Mouse (Mus musculus) embryonic facial prominence, embryonic 12.5 days (tissue): ENCODE data around the gene Atp23. TPM values are rescaled to one million over a fixed set of nuclear protein-coding genes. Genes with fewer than 3 reads are reported as not detected.
"Not testable (repeated sequence)": the region's sequence is repeated elsewhere in the genome, so short reads cannot be mapped to it uniquely, and the experiment has no call there.

Source experiments
- ATAC-seq: fragments of 200-750 bp; cut with Nextera tagmentation; 2 replicates; pipeline ENCODE4 v1.8.0; 2017; ENCODE audit not compliant: insufficient number of reproducible peaks, insufficient read depth, low FRiP score, low TSS enrichment
- H3K27ac ChIP-seq: fragments of 300-500 bp; sonication (generic); 2 replicates; pipeline ENCODE4 v1.5.1; 2016; ENCODE audit warnings: mild to moderate bottlenecking
- H3K27me3 ChIP-seq: fragments of 300-500 bp; sonication (generic); 2 replicates; pipeline ENCODE4 v1.6.1; 2016; ENCODE audit warnings: mild to moderate bottlenecking, moderate library complexity
- H3K36me3 ChIP-seq: fragments of 300-500 bp; sonication (generic); 2 replicates; pipeline ENCODE4 v1.6.1; 2016; ENCODE audit warnings: mild to moderate bottlenecking
- H3K4me1 ChIP-seq: fragments of 300-500 bp; sonication (generic); 2 replicates; pipeline ENCODE4 v1.6.1; 2016
- H3K4me2 ChIP-seq: fragments of 300-500 bp; sonication (generic); replicated peaks from 2 replicates; pipeline ENCODE4 v1.6.1; 2016; ENCODE audit warnings: mild to moderate bottlenecking, moderate library complexity
- H3K4me3 ChIP-seq: fragments of 300-500 bp; sonication (generic); 2 replicates; pipeline ENCODE4 v1.5.1; 2016; ENCODE audit warnings: mild to moderate bottlenecking
- H3K9ac ChIP-seq: fragments of 300-500 bp; sonication (generic); 2 replicates; pipeline ENCODE4 v1.6.1; 2016; ENCODE audit warnings: mild to moderate bottlenecking, moderate library complexity
- H3K9me3 ChIP-seq: fragments of 300-500 bp; sonication (generic); 2 replicates; pipeline ENCODE4 v1.6.1; 2016; ENCODE audit warnings: mild to moderate bottlenecking, moderate library complexity
- WGBS: fragments of 180-500 bp; shearing (Covaris S2); methylation state at CpG from one replicate; pipeline ENCODE4 v1.1.7; 2016; 5-methylcytosine and 5-hydroxymethylcytosine counted together
- polyA plus RNA-seq: library from polyadenylated mRNA; unstranded; fragments of >200 nt; fragmentation: Nextera tagmentation; extraction: Ambion mirVana; gene quantifications from 2 replicates; pipeline ENCODE4 v1.2.1, GENCODE M21; 2016

The Atp23 gene
- polyA plus RNA-seq, 1 experiment from 2014 or later, result 23.9 TPM

GRCm38 (mm10) chr10:126862193-126862592 is 39.0 kb downstream of the Atp23 start:
- Histone ChIP-seq H3K4me2 (no peak overlapping the region; the same call in 1 of the 2 replicates), H3K36me3 (no peaks in the 10 kb centered on the region), H3K4me3 (no peak overlapping the region), H3K27me3 (no peaks in the 10 kb centered on the region), H3K27ac (no peak overlapping the region), H3K9ac (no peak overlapping the region), H3K9me3 (no peaks in the 10 kb centered on the region), H3K4me1 (no peaks in the 10 kb centered on the region)
- no peak for ATAC-seq
- 63% methylated on average over 12 of the region's 12 CpGs for WGBS

DNA sequence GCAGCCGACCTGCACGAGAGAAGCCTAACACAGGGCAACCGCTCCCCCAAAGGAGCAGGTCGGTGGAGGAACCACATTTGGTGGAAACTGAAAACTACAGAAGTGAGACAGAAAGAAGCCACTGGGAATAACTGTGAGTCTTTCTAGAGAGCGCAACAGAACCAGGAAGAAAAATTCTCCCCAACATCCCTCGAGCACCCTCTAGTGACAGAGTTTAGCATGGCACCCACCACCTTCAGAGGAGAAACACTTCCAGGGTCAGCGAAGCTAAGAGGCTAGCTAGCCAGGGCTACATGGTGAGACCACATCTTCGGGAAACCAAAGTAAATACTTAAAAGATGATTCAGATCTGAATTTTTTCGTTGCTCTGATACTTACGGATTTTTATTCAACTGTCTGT is 47.9 kb downstream of the Atp23 start:
- Histone ChIP-seq H3K4me2 (no peak overlapping the region), H3K27ac (no peak overlapping the region), H3K36me3 (no peaks in the 10 kb centered on the region), H3K9me3 (no peaks in the 10 kb centered on the region), H3K4me1 (no peaks in the 10 kb centered on the region), H3K4me3 (no peak overlapping the region), H3K9ac (no peak overlapping the region), H3K27me3 (no peaks in the 10 kb centered on the region)
- WGBS, result 84% methylated on average over 10 of the region's 10 CpGs
- ATAC-seq, result no peak

DNA sequence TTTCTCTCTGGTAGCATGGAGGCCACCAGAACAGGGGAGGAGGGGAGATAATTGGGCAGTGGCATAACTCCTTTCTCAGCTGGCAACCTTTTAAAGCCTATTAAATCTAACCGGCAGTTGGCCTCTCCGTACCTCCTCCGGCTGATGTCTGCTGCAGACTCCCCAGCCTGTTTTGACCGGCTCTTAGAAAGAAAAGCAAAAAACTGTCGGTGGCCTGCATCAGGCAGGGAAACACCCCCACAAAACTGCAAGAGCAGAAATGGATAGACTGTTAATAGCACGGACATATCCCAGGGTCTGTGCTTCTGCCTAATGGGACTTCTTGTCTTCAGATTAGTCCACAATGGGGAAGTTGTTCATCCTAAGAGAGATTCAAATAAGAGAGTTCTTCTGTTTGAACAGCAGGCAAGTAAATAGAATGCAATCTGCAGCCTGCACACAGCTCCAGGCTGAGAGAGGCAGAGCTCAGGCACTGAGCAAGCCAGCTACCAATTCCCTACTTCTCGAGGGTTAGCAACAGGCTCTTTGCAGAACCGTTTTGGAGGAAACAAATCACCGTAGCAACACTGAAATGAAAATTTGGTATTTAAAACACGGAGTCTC is 55.7 kb downstream of the Atp23 start:
- H3K27me3 ChIP-seq, result no peaks in the 10 kb centered on the region
- peak overlapping the region; percentile 32; the same call in 1 of the 2 replicates for H3K27ac ChIP-seq
- ATAC-seq, result 0 out of 2 replicates have a peak, but pooled peaks have one; percentile 41
- H3K9me3 ChIP-seq, result no peaks in the 10 kb centered on the region
- H3K4me2 ChIP-seq, result 0 out of 2 replicates have a peak overlapping the region, but pooled peaks have one; percentile 9
- H3K4me1 ChIP-seq, result peaks cover 10% of the 10 kb centered on the region; the same call in 1 of the 2 replicates
- no peaks in the 10 kb centered on the region for H3K36me3 ChIP-seq
- 24% methylated on average over 10 of the region's 10 CpGs for WGBS
- no peak overlapping the region for H3K4me3 ChIP-seq
- H3K9ac ChIP-seq, result no peak overlapping the region

DNA sequence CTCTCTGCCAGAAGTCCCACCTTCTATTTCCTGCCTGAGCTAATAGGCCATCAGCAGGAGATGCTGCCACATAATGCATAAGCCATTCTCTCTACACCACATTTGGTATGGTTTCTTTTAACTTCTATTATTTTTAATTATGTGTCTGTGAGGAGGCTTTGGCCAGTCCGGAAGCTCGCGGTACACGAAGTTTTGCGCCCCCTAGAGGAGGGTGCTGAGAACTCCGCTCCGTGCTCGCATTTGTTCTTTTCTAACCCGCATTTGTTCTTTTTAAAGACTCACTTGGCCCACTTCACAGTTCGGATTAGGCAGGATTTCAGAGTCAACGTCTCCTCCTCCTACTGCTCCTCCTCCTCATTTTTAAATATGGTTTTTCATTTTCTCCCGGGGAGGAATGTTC is 56.5 kb downstream of the Atp23 start:
- ATAC-seq, result no peak
- Histone ChIP-seq H3K9ac (no peak overlapping the region), H3K36me3 (no peaks in the 10 kb centered on the region), H3K4me1 (peaks cover 10% of the 10 kb centered on the region; the same call in 1 of the 2 replicates), H3K4me2 (0 out of 2 replicates have a peak overlapping the region, but pooled peaks have one; percentile 11), H3K9me3 (no peaks in the 10 kb centered on the region), H3K4me3 (no peak overlapping the region), H3K27me3 (no peaks in the 10 kb centered on the region), H3K27ac (no peak overlapping the region)
- 42% methylated on average over 12 of the region's 12 CpGs for WGBS

DNA sequence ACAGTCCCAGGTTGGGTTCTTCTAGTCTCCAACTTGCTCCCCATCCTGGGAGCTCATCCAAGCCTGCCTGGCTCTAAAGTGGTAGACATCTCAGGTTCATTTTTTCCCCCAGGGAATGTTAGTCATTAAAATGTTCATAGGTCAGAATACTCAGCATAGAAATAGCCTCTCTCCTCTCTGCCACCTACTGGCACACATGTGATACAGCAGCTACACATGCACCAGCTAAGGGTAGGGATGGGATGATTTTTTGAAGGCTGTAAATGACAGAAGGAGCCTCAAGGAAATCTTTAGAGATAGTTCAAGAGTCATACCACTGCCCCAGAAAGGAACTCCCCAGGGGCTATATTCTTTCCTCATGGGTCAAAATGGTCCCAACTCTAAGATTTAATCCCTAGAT is 60.9 kb downstream of the Atp23 start:
- Histone ChIP-seq H3K9ac (no peak overlapping the region), H3K4me3 (no peak overlapping the region), H3K27me3 (no peaks in the 10 kb centered on the region), H3K4me1 (peaks cover 3% of the 10 kb centered on the region; the same call in 1 of the 2 replicates), H3K27ac (no peak overlapping the region), H3K36me3 (no peaks in the 10 kb centered on the region), H3K9me3 (no peaks in the 10 kb centered on the region), H3K4me2 (no peak overlapping the region)
- no peak for ATAC-seq

DNA sequence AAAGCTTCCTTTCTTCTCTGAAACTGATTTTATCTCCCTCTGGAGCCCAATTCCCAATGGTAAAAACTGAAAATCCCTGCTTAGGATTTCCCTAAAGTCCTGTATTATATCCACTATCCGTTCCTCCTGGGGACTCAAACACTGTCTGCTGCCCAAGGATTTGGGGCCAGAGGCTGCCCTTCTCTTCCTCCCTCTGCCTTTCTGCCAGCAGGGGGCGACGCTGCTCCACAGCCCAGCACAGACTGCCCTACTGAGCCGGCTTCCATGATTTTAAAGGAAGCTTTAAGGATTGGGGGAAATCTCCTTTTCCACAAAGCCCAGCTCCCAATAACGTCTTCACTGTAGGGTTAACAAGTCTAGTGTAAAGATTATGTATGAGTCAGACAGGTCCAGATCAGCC is 68.1 kb downstream of the Atp23 start:
- Histone ChIP-seq H3K27me3 (no peaks in the 10 kb centered on the region), H3K4me1 (no peaks in the 10 kb centered on the region), H3K27ac (no peak overlapping the region), H3K36me3 (no peaks in the 10 kb centered on the region), H3K9me3 (no peaks in the 10 kb centered on the region), H3K4me2 (no peak overlapping the region), H3K9ac (no peak overlapping the region), H3K4me3 (no peak overlapping the region)
- no peak for ATAC-seq
- 37% methylated on average over 5 of the region's 5 CpGs for WGBS

DNA sequence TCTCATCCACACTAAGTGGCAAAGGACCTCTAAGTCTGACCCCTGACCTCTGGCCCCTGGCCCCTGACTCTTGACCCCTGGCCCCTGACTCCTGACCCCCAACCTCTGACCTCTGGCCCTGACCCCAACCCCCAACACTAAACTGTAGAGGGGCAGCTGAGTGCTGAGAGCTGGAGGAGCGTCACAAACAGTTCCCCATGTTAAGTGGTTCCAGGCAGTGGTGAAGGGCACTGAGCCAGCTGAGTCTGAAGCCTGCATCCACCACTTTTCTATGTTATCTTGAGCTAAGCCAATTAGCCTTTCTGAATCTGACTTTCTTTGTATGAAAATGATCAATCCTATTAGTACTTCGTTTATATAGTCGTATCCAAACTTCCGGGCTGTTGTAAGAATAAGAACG is 69.8 kb downstream of the Atp23 start:
- ATAC-seq, result peak; percentile 54; the same call in 1 of the 2 replicates
- no peaks in the 10 kb centered on the region for H3K36me3 ChIP-seq
- H3K4me3 ChIP-seq, result no peak overlapping the region
- H3K27ac ChIP-seq, result no peak overlapping the region
- no peak overlapping the region for H3K9ac ChIP-seq
- no peaks in the 10 kb centered on the region for H3K27me3 ChIP-seq
- H3K4me2 ChIP-seq, result no peak overlapping the region
- no peaks in the 10 kb centered on the region for H3K9me3 ChIP-seq
- WGBS, result 78% methylated on average over 5 of the region's 5 CpGs
- no peaks in the 10 kb centered on the region for H3K4me1 ChIP-seq

DNA sequence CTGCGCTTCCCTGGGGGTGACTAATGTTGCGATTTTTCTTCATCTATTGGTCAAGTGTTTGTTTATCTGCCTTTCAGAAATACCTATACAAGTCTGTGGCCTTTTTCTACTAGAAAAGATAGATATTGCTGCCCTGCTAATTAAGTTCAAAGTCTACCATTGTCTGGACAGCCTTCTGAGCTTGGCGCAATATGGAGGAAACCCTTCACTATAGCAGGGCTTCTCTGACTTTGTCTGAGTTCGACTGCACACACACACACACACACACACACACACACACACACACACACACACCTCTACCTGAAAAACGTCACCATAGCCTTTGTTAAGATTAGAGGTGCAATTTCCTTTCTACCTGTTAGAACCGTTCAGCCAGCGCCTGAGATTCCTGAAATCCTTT is 72.5 kb downstream of the Atp23 start:
- no peak for ATAC-seq
- Histone ChIP-seq H3K27ac (no peak overlapping the region), H3K9ac (no peak overlapping the region), H3K27me3 (no peaks in the 10 kb centered on the region), H3K4me3 (no peak overlapping the region), H3K4me2 (no peak overlapping the region), H3K9me3 (no peaks in the 10 kb centered on the region), H3K4me1 (no peaks in the 10 kb centered on the region), H3K36me3 (no peaks in the 10 kb centered on the region)
- WGBS, result 65% methylated on average over 7 of the region's 7 CpGs

- Histone ChIP-seq H3K4me3 (no peak overlapping the region), H3K9me3 (no peaks in the 10 kb centered on the region), H3K9ac (no peak overlapping the region), H3K4me2 (no peak overlapping the region), H3K27me3 (no peaks in the 10 kb centered on the region), H3K4me1 (no peaks in the 10 kb centered on the region), H3K27ac (no peak overlapping the region), H3K36me3 (no peaks in the 10 kb centered on the region)
- 42% methylated on average over 8 of the region's 8 CpGs for WGBS
- ATAC-seq, result no peak
These were observed 73.1 kb downstream of the Atp23 start for GRCm38 (mm10) chr10:126827941-126828593.

GRCm38 (mm10) chr10:126826982-126827381 is 74.2 kb downstream of the Atp23 start:
- WGBS, result 91% methylated on average over 6 of the region's 6 CpGs
- no peaks in the 10 kb centered on the region for H3K36me3 ChIP-seq
- H3K9me3 ChIP-seq, result no peaks in the 10 kb centered on the region
- no peak overlapping the region for H3K9ac ChIP-seq
- no peaks in the 10 kb centered on the region for H3K4me1 ChIP-seq
- no peak for ATAC-seq
- H3K27me3 ChIP-seq, result no peaks in the 10 kb centered on the region
- no peak overlapping the region for H3K27ac ChIP-seq
- no peak overlapping the region for H3K4me3 ChIP-seq
- H3K4me2 ChIP-seq, result no peak overlapping the region

DNA sequence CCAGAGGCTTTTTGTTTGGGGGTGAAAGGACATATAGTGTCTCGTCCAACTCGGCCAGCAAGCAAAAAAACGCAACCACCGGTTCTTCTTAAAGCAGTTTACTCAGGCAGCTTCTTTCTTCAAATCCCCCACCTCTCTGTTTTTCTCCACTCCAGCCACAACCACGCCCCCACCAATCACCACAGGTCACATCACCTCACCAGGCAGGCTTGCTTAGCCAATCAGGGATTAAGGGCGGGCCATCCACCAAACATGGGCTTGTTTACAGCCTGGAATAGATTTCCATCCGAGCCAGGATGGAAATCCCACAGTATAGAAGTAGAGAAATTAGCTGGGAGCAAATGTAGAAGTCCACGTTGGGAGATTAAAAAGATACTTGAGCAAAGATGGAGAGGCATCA is 74.9 kb downstream of the Atp23 start:
- not testable (repeated sequence) for H3K9me3 ChIP-seq, H3K9ac ChIP-seq, H3K4me1 ChIP-seq, H3K27ac ChIP-seq, H3K4me2 ChIP-seq, ATAC-seq, H3K4me3 ChIP-seq, H3K36me3 ChIP-seq, H3K27me3 ChIP-seq
- WGBS, result 83% methylated on average over 8 of the region's 8 CpGs

- Histone ChIP-seq H3K4me3 (no peak overlapping the region), H3K4me2 (no peak overlapping the region), H3K4me1 (no peaks in the 10 kb centered on the region), H3K27me3 (no peaks in the 10 kb centered on the region), H3K9me3 (no peaks in the 10 kb centered on the region), H3K9ac (no peak overlapping the region), H3K27ac (no peak overlapping the region), H3K36me3 (no peaks in the 10 kb centered on the region)
- no peak for ATAC-seq
- 85% methylated on average over 3 of the region's 3 CpGs for WGBS
These were observed 78.7 kb downstream of the Atp23 start for GRCm38 (mm10) chr10:126822418-126822817.
